Mouse (Mus musculus): ENCODE measurements at regions not wholly inside any gene's neighbourhood (a gene's known extent, or its start where the extent isn't known, plus 50 kb on each side); places are given as distances from the start of the nearest gene placed in this dataset.

- Histone ChIP-seq H3K36me3 (no peaks in the 10 kb centered on the region), H3K9me3 (no peaks in the 10 kb centered on the region), H3K9ac (replicated peaks) (no peak overlapping the region), H3K4me1 (replicated peaks) (peaks cover 41% of the 10 kb centered on the region), H3K4me2 (replicated peaks) (no peak overlapping the region), H3K4me3 (replicated peaks) (no peak overlapping the region), H3K27me3 (no peaks in the 10 kb centered on the region), H3K27ac (no peak overlapping the region)
- ATAC-seq: no peak
- 82% methylated on average over 7 of the region's 7 CpGs for WGBS
These were observed 62.0 kb downstream of the Tpra1 start for GRCm38 (mm10) chr6:88964071-88964470.

GRCm38 (mm10) chr6:88964911-88965310 is 62.9 kb downstream of the Tpra1 start:
- no peak overlapping the region for H3K4me2 ChIP-seq (replicated peaks)
- WGBS: 89% methylated on average over 6 of the region's 6 CpGs
- peaks cover 40% of the 10 kb centered on the region for H3K4me1 ChIP-seq (replicated peaks)
- no peak for ATAC-seq
- no peak overlapping the region for H3K4me3 ChIP-seq (replicated peaks)
- no peaks in the 10 kb centered on the region for H3K9me3 ChIP-seq
- 0 out of 2 replicates have a peak, but pooled peaks cover 3% of the 10 kb centered on the region for H3K27me3 ChIP-seq
- H3K36me3 ChIP-seq: no peaks in the 10 kb centered on the region
- peak overlapping the region; percentile 69 for H3K27ac ChIP-seq
- no peak overlapping the region for H3K9ac ChIP-seq (replicated peaks)

GRCm38 (mm10) chr6:88965361-88966226 is 63.5 kb downstream of the Tpra1 start:
- H3K4me2 ChIP-seq (replicated peaks): 0 out of 2 replicates have a peak overlapping the region, but pooled peaks have one; percentile 7
- peak; percentile 75 for ATAC-seq

GRCm38 (mm10) chr6:88966501-88966900 is 64.5 kb downstream of the Tpra1 start:
- H3K9me3 ChIP-seq: no peaks in the 10 kb centered on the region
- no peak overlapping the region for H3K4me3 ChIP-seq (replicated peaks)
- H3K4me2 ChIP-seq (replicated peaks): no peak overlapping the region
- H3K27ac ChIP-seq: peak overlapping the region; percentile 69; the same call in 1 of the 2 replicates
- 0 out of 2 replicates have a peak, but pooled peaks cover 3% of the 10 kb centered on the region for H3K27me3 ChIP-seq
- 88% methylated on average over 4 of the region's 4 CpGs for WGBS
- peaks cover 44% of the 10 kb centered on the region for H3K4me1 ChIP-seq (replicated peaks)
- no peak overlapping the region for H3K9ac ChIP-seq (replicated peaks)
- ATAC-seq: no peak
- no peaks in the 10 kb centered on the region for H3K36me3 ChIP-seq

More at GRCm38 (mm10) chr6:88965361-88966226, 63.5 kb downstream of the Tpra1 start:
- Histone ChIP-seq H3K36me3 (no peaks in the 10 kb centered on the region), H3K4me3 (replicated peaks) (no peak overlapping the region), H3K27me3 (0 out of 2 replicates have a peak, but pooled peaks cover 3% of the 10 kb centered on the region), H3K4me1 (replicated peaks) (peaks cover 37% of the 10 kb centered on the region), H3K27ac (peak overlapping the region; percentile 69), H3K9ac (replicated peaks) (0 out of 2 replicates have a peak overlapping the region, but pooled peaks have one; percentile 42), H3K9me3 (no peaks in the 10 kb centered on the region)
- WGBS: 28% methylated on average over 19 of the region's 19 CpGs

GRCm38 (mm10) chr6:88968842-88969241 is 66.8 kb downstream of the Tpra1 start:
- H3K9ac ChIP-seq (replicated peaks): 0 out of 2 replicates have a peak overlapping the region, but pooled peaks have one; percentile 32
- 33% methylated on average over 4 of the region's 4 CpGs for WGBS
- no peaks in the 10 kb centered on the region for H3K36me3 ChIP-seq
- no peaks in the 10 kb centered on the region for H3K9me3 ChIP-seq
- H3K4me3 ChIP-seq (replicated peaks): no peak overlapping the region
- no peak overlapping the region for H3K4me2 ChIP-seq (replicated peaks)
- ATAC-seq: no peak
- peaks cover 67% of the 10 kb centered on the region for H3K4me1 ChIP-seq (replicated peaks)
- no peak overlapping the region for H3K27ac ChIP-seq
- 0 out of 2 replicates have a peak, but pooled peaks cover 3% of the 10 kb centered on the region for H3K27me3 ChIP-seq

- 10% methylated on average over 9 of the region's 9 CpGs for WGBS
- peaks cover 78% of the 10 kb centered on the region for H3K4me1 ChIP-seq (replicated peaks)
- ATAC-seq: no peak
- H3K36me3 ChIP-seq: no peaks in the 10 kb centered on the region
- H3K9me3 ChIP-seq: no peaks in the 10 kb centered on the region
- H3K4me3 ChIP-seq (replicated peaks): no peak overlapping the region
- H3K9ac ChIP-seq (replicated peaks): no peak overlapping the region
- peak overlapping the region; percentile 26 for H3K27ac ChIP-seq
- H3K27me3 ChIP-seq: 0 out of 2 replicates have a peak, but pooled peaks cover 3% of the 10 kb centered on the region
- no peak overlapping the region for H3K4me2 ChIP-seq (replicated peaks)
These were observed 69.7 kb downstream of the Tpra1 start for GRCm38 (mm10) chr6:88971729-88972128.

- no peak overlapping the region for H3K9ac ChIP-seq (replicated peaks)
- no peak overlapping the region for H3K4me3 ChIP-seq (replicated peaks)
- H3K9me3 ChIP-seq: no peaks in the 10 kb centered on the region
- H3K4me2 ChIP-seq (replicated peaks): no peak overlapping the region
- H3K27ac ChIP-seq: peak overlapping the region; percentile 87
- 0 out of 2 replicates have a peak, but pooled peaks cover 3% of the 10 kb centered on the region for H3K27me3 ChIP-seq
- WGBS: 5% methylated on average over 7 of the region's 7 CpGs
- no peak for ATAC-seq
- H3K4me1 ChIP-seq (replicated peaks): peaks cover 95% of the 10 kb centered on the region
- H3K36me3 ChIP-seq: no peaks in the 10 kb centered on the region
These were observed 72.4 kb downstream of the Tpra1 start for GRCm38 (mm10) chr6:88974457-88974856.

- Histone ChIP-seq H3K4me2 (replicated peaks) (peak overlapping the region; percentile 42), H3K27ac (peak overlapping the region; percentile 87), H3K36me3 (no peaks in the 10 kb centered on the region), H3K27me3 (no peaks in the 10 kb centered on the region), H3K9ac (replicated peaks) (peak overlapping the region; percentile 11), H3K4me1 (replicated peaks) (peaks cover 99% of the 10 kb centered on the region), H3K4me3 (replicated peaks) (no peak overlapping the region), H3K9me3 (no peaks in the 10 kb centered on the region)
- ATAC-seq: peak; percentile 51
- WGBS: 2% methylated on average over 13 of the region's 13 CpGs
These were observed 74.5 kb downstream of the Tpra1 start for GRCm38 (mm10) chr6:88976581-88976980.

GRCm38 (mm10) chr6:88976994-88977393 is 74.9 kb downstream of the Tpra1 start:
- no peak for ATAC-seq
- Histone ChIP-seq H3K4me2 (replicated peaks) (peak overlapping the region; percentile 42), H3K9me3 (no peaks in the 10 kb centered on the region), H3K27ac (peak overlapping the region; percentile 87), H3K4me1 (replicated peaks) (peaks cover 99% of the 10 kb centered on the region), H3K4me3 (replicated peaks) (no peak overlapping the region), H3K9ac (replicated peaks) (peak overlapping the region; percentile 32; the same call in 1 of the 2 replicates), H3K36me3 (no peaks in the 10 kb centered on the region), H3K27me3 (no peaks in the 10 kb centered on the region)
- under 1% methylated on average over 8 of the region's 8 CpGs for WGBS

- no peak overlapping the region for H3K4me3 ChIP-seq (replicated peaks)
- WGBS: 27% methylated on average over 4 of the region's 4 CpGs
- H3K27ac ChIP-seq: peak overlapping the region; percentile 87
- no peaks in the 10 kb centered on the region for H3K36me3 ChIP-seq
- no peak overlapping the region for H3K9ac ChIP-seq (replicated peaks)
- H3K27me3 ChIP-seq: peaks cover 3% of the 10 kb centered on the region; the same call in 1 of the 2 replicates
- no peaks in the 10 kb centered on the region for H3K9me3 ChIP-seq
- no peak for ATAC-seq
- H3K4me2 ChIP-seq (replicated peaks): no peak overlapping the region
- H3K4me1 ChIP-seq (replicated peaks): peaks cover 97% of the 10 kb centered on the region
These were observed 76.9 kb downstream of the Tpra1 start for GRCm38 (mm10) chr6:88978970-88979369.

- peak overlapping the region; percentile 87 for H3K27ac ChIP-seq
- no peak overlapping the region for H3K4me3 ChIP-seq (replicated peaks)
- H3K36me3 ChIP-seq: no peaks in the 10 kb centered on the region
- peaks cover 96% of the 10 kb centered on the region for H3K4me1 ChIP-seq (replicated peaks)
- H3K27me3 ChIP-seq: peaks cover 3% of the 10 kb centered on the region; the same call in 1 of the 2 replicates
- 0 out of 2 replicates have a peak overlapping the region, but pooled peaks have one; percentile 7 for H3K9ac ChIP-seq (replicated peaks)
- H3K9me3 ChIP-seq: no peaks in the 10 kb centered on the region
- 0% methylated on average over 8 of the region's 8 CpGs for WGBS
- ATAC-seq: peak; percentile 89
- no peak overlapping the region for H3K4me2 ChIP-seq (replicated peaks)
These were observed 78.1 kb downstream of the Tpra1 start for GRCm38 (mm10) chr6:88980112-88980511.

GRCm38 (mm10) chr6:88981544-88981943 is 79.5 kb downstream of the Tpra1 start:
- Histone ChIP-seq H3K9ac (replicated peaks) (peak overlapping the region; percentile 40; the same call in 1 of the 2 replicates), H3K4me2 (replicated peaks) (no peak overlapping the region)

More at GRCm38 (mm10) chr6:88981544-88981943, 79.5 kb downstream of the Tpra1 start:
- Histone ChIP-seq H3K4me1 (replicated peaks) (peaks cover 83% of the 10 kb centered on the region), H3K27me3 (peaks cover 3% of the 10 kb centered on the region), H3K4me3 (replicated peaks) (no peak overlapping the region), H3K27ac (peak overlapping the region; percentile 87), H3K36me3 (no peaks in the 10 kb centered on the region), H3K9me3 (no peaks in the 10 kb centered on the region)
- under 1% methylated on average over 7 of the region's 7 CpGs for WGBS
- ATAC-seq: peak; percentile 54

All from midbrain, embryonic 13.5 days (tissue).